Mouse (Mus musculus) liver, postnatal 0 days (tissue): ENCODE measurements around the gene Scn2b.

Experiments used
- CTCF ChIP-seq: sonication (generic); IDR thresholded peaks from 2 replicates; pipeline ENCODE4 v1.5.1; 2016; ENCODE audit warnings: antibody characterized with exemption, low read depth
- EP300 ChIP-seq: IDR thresholded peaks from 2 replicates; pipeline ENCODE4 v1.6.1; 2016; ENCODE audit warnings: antibody characterized with exemption, low read depth, mild to moderate bottlenecking

GRCm38 (mm10) chr9:45088040-45088439, 29.5 kb upstream of the Scn2b start:
- no peak for TF ChIP-seq CTCF
- no peak for TF ChIP-seq EP300
